ENCODE assay signal across 10 mouse cellular contexts in genomic region chrX:104013318-104013811, GRCm38 (mm10). TPM values are rescaled to one million over a fixed set of nuclear protein-coding genes. Genes with fewer than 3 reads are reported as not detected.
DNase-seq lines count a peak whose midpoint lies in the region; ATAC-seq and TF ChIP-seq lines count a peak whose summit lies in the region.
"Had no signal": no experiment of that assay in that cellular context is flagged by ENCODE, and none has a peak within 500 bp of the region (broad histone marks: within the 10 kb centered on the region; RNA-seq: fewer than 3 reads in every experiment).

No protein-coding gene starts in this region.

- no peak overlapping the region for H3K27ac ChIP-seq in heart, embryonic 16.5 days (ENCODE audit: low read length)
- H3K27ac ChIP-seq in lung, postnatal 0 days (ENCODE audit: low read length): peak overlapping the region; percentile 68; the same call in 1 of the 2 replicates

- H3K4me2 ChIP-seq in heart, embryonic 16.5 days (ENCODE audit: low read depth, low read length): no peak overlapping the region
- H3K4me2 ChIP-seq in lung, postnatal 0 days (replicated peaks; ENCODE audit: low read depth, low read length): no peak overlapping the region

- H3K9ac ChIP-seq in heart, embryonic 16.5 days (ENCODE audit: low read length): no peak overlapping the region
- H3K9ac ChIP-seq in lung, postnatal 0 days (replicated peaks; ENCODE audit: low read depth): no peak overlapping the region

- peak; percentile 28; the same call in 1 of the 2 replicates for ATAC-seq in heart, embryonic 16.5 days (replicated peaks; ENCODE audit: extremely low read depth, insufficient read depth, low FRiP score)
- ATAC-seq in lung, postnatal 0 days: peak; percentile 65

- no peaks in the 10 kb centered on the region for H3K27me3 ChIP-seq in C2C12 (ENCODE audit: control insufficient read depth, insufficient read depth, insufficient read length)
- H3K27me3 ChIP-seq in heart, embryonic 16.5 days (ENCODE audit: control insufficient read depth, insufficient read depth, low read length): no peaks in the 10 kb centered on the region; the same call in 1 of the 2 replicates
- no peaks in the 10 kb centered on the region for H3K27me3 ChIP-seq in lung, postnatal 0 days (replicated peaks; ENCODE audit: insufficient read depth, low read length)

- H3K4me1 ChIP-seq in heart, embryonic 16.5 days (ENCODE audit: control insufficient read depth, insufficient read depth, low read length): no peaks in the 10 kb centered on the region
- no peaks in the 10 kb centered on the region for H3K4me1 ChIP-seq in lung, postnatal 0 days (ENCODE audit: insufficient read depth, low read depth, low read length)

- H3ac ChIP-seq in C2C12 (ENCODE audit: control insufficient read depth, insufficient read length, low read depth): no peak overlapping the region

- WGBS in heart, embryonic 16.5 days: 32% methylated on average over 4 of the region's 4 CpGs
- WGBS in lung, postnatal 0 days: 28% methylated on average over 4 of the region's 4 CpGs

- intact Hi-C loops in heart, postnatal 36 days (cut with DNase I): no loop called here

- H3K36me3 ChIP-seq in C2C12 (ENCODE audit: control insufficient read depth, insufficient read depth): no peaks in the 10 kb centered on the region
- no peaks in the 10 kb centered on the region for H3K36me3 ChIP-seq in heart, embryonic 16.5 days (ENCODE audit: control insufficient read depth, insufficient read depth)
- H3K36me3 ChIP-seq in lung, postnatal 0 days (ENCODE audit: insufficient read depth, low read length): no peaks in the 10 kb centered on the region

- DNase-seq in heart, adult 11 months: peak; percentile 96
- DNase-seq in heart, postnatal 36 days: no peak
- peak; percentile 61 for DNase-seq in lung, postnatal 0 days (ENCODE audit: low spot score)
- DNase-seq in spleen, postnatal 10 days (ENCODE audit: low spot score in 2 of 2): no peak
- DNase-seq in adrenal gland, postnatal 4 days (ENCODE audit: low spot score in 2 of 2): no peak
- no peak for DNase-seq in spleen, postnatal 4 days (ENCODE audit: low spot score in 2 of 2)
- DNase-seq: cerebellum, postnatal 10 days; thymus, adult 18-20 months had no signal

- no peaks in the 10 kb centered on the region for H3K79me2 ChIP-seq in C2C12 (ENCODE audit: control insufficient read depth, insufficient read depth)

- TF ChIP-seq CTCF in C2C12 (IDR thresholded peaks at IDR 0.05; ENCODE audit: control insufficient read depth, insufficient read depth, insufficient read length): no peak
- TF ChIP-seq CTCF in lung, postnatal 0 days (IDR thresholded peaks at IDR 0.05): no peak

- TF ChIP-seq EP300 in lung, postnatal 0 days (IDR thresholded peaks at IDR 0.05): peak; percentile 63

- H3K79me3 ChIP-seq in C2C12 (ENCODE audit: low read depth): no peaks in the 10 kb centered on the region

- no peak overlapping the region for H3K4me3 ChIP-seq in C2C12 (ENCODE audit: insufficient read depth, poor library complexity, severe bottlenecking)
- no peak overlapping the region for H3K4me3 ChIP-seq in heart, embryonic 16.5 days (ENCODE audit: low read length)
- no peak overlapping the region for H3K4me3 ChIP-seq in lung, postnatal 0 days (ENCODE audit: low read depth, low read length)

- H3K9me3 ChIP-seq in heart, embryonic 16.5 days (replicated peaks; ENCODE audit: control insufficient read depth, low read length): peaks cover 5% of the 10 kb centered on the region; the same call in 1 of the 2 replicates
- H3K9me3 ChIP-seq in lung, postnatal 0 days (ENCODE audit: low read length): no peaks in the 10 kb centered on the region

TF ChIP-seq in C2C12, 6 proteins besides CTCF, POLR2A, EP300 and RAD21:
- no peak for TF ChIP-seq USF1 (IDR thresholded peaks at IDR 0.05; ENCODE audit: low read depth)
- TF ChIP-seq CEBPB (IDR thresholded peaks at IDR 0.05; ENCODE audit: low read depth): peak; percentile 29

RNA-seq across cellular contexts. Expression of gene Rlim, which starts 32.3 kb away (rescaled TPM):
- 10 to 100 TPM; 20.9 to 28.6 TPM for total RNA-seq in heart, postnatal 36 days (2021)
- 6.8 TPM for polyA plus RNA-seq in C2C12 (2012; fragmentation: generic; extraction: Trizol)
- 18.6 and 22.8 TPM in 2 replicates for polyA plus RNA-seq in heart, embryonic 16.5 days (2015; fragmentation: Nextera tagmentation; extraction: Ambion mirVana)
- 15.5 and 17.7 TPM in 2 replicates for polyA plus RNA-seq in lung, postnatal 0 days (2015; fragmentation: Nextera tagmentation; extraction: Ambion mirVana)
- 10 to 100 TPM; 71.6 to 75.2 TPM for total RNA-seq in adrenal gland, postnatal 4 days (2021)

Comparison
In these comparisons a context has a peak if more than half of its experiments do, and no peak if none do; other contexts are left out.
1. DNase-seq: peak in heart, adult 11 months (single experiment) and lung, postnatal 0 days (single experiment); none in heart, postnatal 36 days (0 of 2), spleen, postnatal 10 days (0 of 2), adrenal gland, postnatal 4 days (0 of 2) and spleen, postnatal 4 days (0 of 2).